Mouse (Mus musculus): ENCODE results near the gene Slc38a4.

DNA sequence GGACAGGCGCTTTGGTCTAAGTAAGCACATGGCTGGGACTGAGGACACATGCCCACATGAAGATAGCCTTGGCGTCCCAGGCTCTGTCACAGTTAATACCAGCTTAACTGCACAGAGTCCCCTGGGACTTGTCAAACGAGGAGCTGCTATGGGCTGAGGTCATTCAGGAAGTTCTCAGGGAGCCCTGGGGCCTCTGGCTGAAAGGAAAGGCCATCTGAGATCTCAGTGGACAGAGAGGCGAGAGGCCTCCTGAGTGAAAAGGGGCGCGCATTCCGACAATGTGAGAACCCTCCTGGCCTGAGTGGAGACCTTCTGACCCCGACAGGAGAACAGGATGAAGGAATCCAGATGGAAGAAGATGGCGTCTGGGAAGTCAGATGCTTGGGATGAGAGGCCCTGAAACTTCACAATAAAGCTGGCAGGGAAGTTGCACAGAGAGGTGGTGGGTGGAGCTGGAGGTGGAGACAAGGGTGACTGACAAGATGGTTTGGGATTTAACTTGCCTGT, 22.2 kb downstream of the Slc38a4 start:
- TF ChIP-seq POLR2A (IDR thresholded peaks at IDR 0.05; ENCODE audit: insufficient read length, low read depth): no peak
- no peak for TF ChIP-seq E2F4 (IDR thresholded peaks at IDR 0.05; ENCODE audit: insufficient read depth)
- TF ChIP-seq CEBPB (IDR thresholded peaks at IDR 0.05; ENCODE audit: insufficient read depth, poor library complexity, severe bottlenecking): no peak
- no peak for TF ChIP-seq TCF3 (IDR thresholded peaks at IDR 0.05; ENCODE audit: insufficient read length, low read depth)
- no peak for TF ChIP-seq POLR2AphosphoS2 (IDR thresholded peaks at IDR 0.05; ENCODE audit: insufficient read length, low read depth)
- TF ChIP-seq USF1 (IDR thresholded peaks at IDR 0.05; ENCODE audit: low read depth): no peak
- no peak for TF ChIP-seq REST (IDR thresholded peaks at IDR 0.05; ENCODE audit: insufficient read depth, insufficient read length)
- no peak for TF ChIP-seq TCF12 (IDR thresholded peaks at IDR 0.05; ENCODE audit: insufficient read depth, poor library complexity, severe bottlenecking)
- no peak for TF ChIP-seq MAX (IDR thresholded peaks at IDR 0.05; ENCODE audit: low read depth)
- no peak for TF ChIP-seq MYOD1 (IDR thresholded peaks at IDR 0.05; ENCODE audit: control insufficient read depth in 1 of 3, insufficient read length in 2 of 3, low read depth in 2 of 3)

Measured in myocyte (in vitro differentiated cells).